21 mouse cellular contexts compared by ENCODE assay signal in genomic region chr5:65145499-65146101, GRCm38 (mm10). TPM values are rescaled to one million over a fixed set of nuclear protein-coding genes. Genes with fewer than 3 reads are reported as not detected.
DNase-seq lines count a peak whose midpoint lies in the region; ATAC-seq lines count a peak whose summit lies in the region.
"Had no signal": no experiment of that assay in that cellular context is flagged by ENCODE, and none has a peak within 500 bp of the region (broad histone marks: within the 10 kb centered on the region; RNA-seq: fewer than 3 reads in every experiment).

No protein-coding gene starts in this region.

- no peak overlapping the region for H3K4me3 ChIP-seq in forebrain, embryonic 13.5 days
- no peak overlapping the region for H3K4me3 ChIP-seq in forebrain, embryonic 10.5 days
- no peak overlapping the region for H3K4me3 ChIP-seq in hindbrain, embryonic 13.5 days
- no peak overlapping the region for H3K4me3 ChIP-seq in hindbrain, embryonic 10.5 days
- no peak overlapping the region for H3K4me3 ChIP-seq in midbrain, embryonic 14.5 days (replicated peaks; ENCODE audit: low read depth, low read length)
- H3K4me3 ChIP-seq in midbrain, embryonic 10.5 days = no peak overlapping the region
- H3K4me3 ChIP-seq: embryonic facial prominence, embryonic 12.5 days; heart, adult 2 months; heart, embryonic 15.5 days; intestine, embryonic 15.5 days had no signal

- H3K4me2 ChIP-seq in forebrain, embryonic 13.5 days = no peak overlapping the region
- no peak overlapping the region for H3K4me2 ChIP-seq in hindbrain, embryonic 13.5 days
- H3K4me2 ChIP-seq in midbrain, embryonic 14.5 days (ENCODE audit: low read length) = no peak overlapping the region
- H3K4me2 ChIP-seq: embryonic facial prominence, embryonic 12.5 days; heart, embryonic 11.5 days; heart, embryonic 15.5 days; intestine, embryonic 15.5 days had no signal

- peaks cover 80% of the 10 kb centered on the region for H3K36me3 ChIP-seq in forebrain, embryonic 13.5 days (ENCODE audit: poor library complexity, severe bottlenecking)
- H3K36me3 ChIP-seq in forebrain, embryonic 10.5 days (replicated peaks) = peaks cover 78% of the 10 kb centered on the region
- H3K36me3 ChIP-seq in hindbrain, embryonic 13.5 days = peaks cover 66% of the 10 kb centered on the region
- peaks cover 71% of the 10 kb centered on the region for H3K36me3 ChIP-seq in hindbrain, embryonic 10.5 days
- H3K36me3 ChIP-seq in midbrain, embryonic 14.5 days (ENCODE audit: control insufficient read depth, insufficient read depth, low read length) = peaks cover 69% of the 10 kb centered on the region
- peaks cover 39% of the 10 kb centered on the region for H3K36me3 ChIP-seq in midbrain, embryonic 10.5 days
- H3K36me3 ChIP-seq: G1E had no signal

- H3K9me3 ChIP-seq in forebrain, embryonic 13.5 days (replicated peaks) = no peaks in the 10 kb centered on the region
- H3K9me3 ChIP-seq in forebrain, embryonic 10.5 days = no peaks in the 10 kb centered on the region
- H3K9me3 ChIP-seq in hindbrain, embryonic 13.5 days = no peaks in the 10 kb centered on the region
- no peaks in the 10 kb centered on the region for H3K9me3 ChIP-seq in hindbrain, embryonic 10.5 days
- H3K9me3 ChIP-seq in midbrain, embryonic 14.5 days (ENCODE audit: control insufficient read depth, low read length) = no peaks in the 10 kb centered on the region
- H3K9me3 ChIP-seq in midbrain, embryonic 10.5 days (replicated peaks) = no peaks in the 10 kb centered on the region
- H3K9me3 ChIP-seq: embryonic facial prominence, embryonic 12.5 days; G1E; heart, embryonic 15.5 days; intestine, embryonic 15.5 days had no signal

- H3K27me3 ChIP-seq in forebrain, embryonic 13.5 days = no peaks in the 10 kb centered on the region
- no peaks in the 10 kb centered on the region for H3K27me3 ChIP-seq in forebrain, embryonic 10.5 days (ENCODE audit: poor library complexity, severe bottlenecking)
- H3K27me3 ChIP-seq in hindbrain, embryonic 13.5 days = no peaks in the 10 kb centered on the region
- H3K27me3 ChIP-seq in hindbrain, embryonic 10.5 days (ENCODE audit: insufficient read depth, poor library complexity, severe bottlenecking) = no peaks in the 10 kb centered on the region
- no peaks in the 10 kb centered on the region for H3K27me3 ChIP-seq in midbrain, embryonic 14.5 days (ENCODE audit: control insufficient read depth, insufficient read depth, low read length)
- no peaks in the 10 kb centered on the region for H3K27me3 ChIP-seq in midbrain, embryonic 10.5 days (ENCODE audit: low read depth, poor library complexity, severe bottlenecking)
- H3K27me3 ChIP-seq: embryonic facial prominence, embryonic 12.5 days; heart, embryonic 15.5 days; intestine, embryonic 15.5 days had no signal

- ATAC-seq in forebrain, embryonic 13.5 days = 0 out of 2 replicates have a peak, but pooled peaks have one; percentile 38
- no peak for ATAC-seq in hindbrain, embryonic 13.5 days (ENCODE audit: low FRiP score)
- ATAC-seq in midbrain, embryonic 14.5 days (ENCODE audit: low FRiP score, low TSS enrichment) = no peak
- ATAC-seq: CD4-positive, CD25-positive, alpha-beta regulatory T cell, adult 4 months; intestine, embryonic 15.5 days had no signal

- WGBS in forebrain, embryonic 13.5 days = 78% methylated on average over 9 of the region's 9 CpGs
- 91% methylated on average over 9 of the region's 9 CpGs for WGBS in forebrain, embryonic 10.5 days
- WGBS in hindbrain, embryonic 13.5 days = 81% methylated on average over 9 of the region's 9 CpGs
- 94% methylated on average over 9 of the region's 9 CpGs for WGBS in hindbrain, embryonic 10.5 days
- WGBS in midbrain, embryonic 14.5 days = 80% methylated on average over 9 of the region's 9 CpGs
- WGBS in midbrain, embryonic 10.5 days = 90% methylated on average over 9 of the region's 9 CpGs

- no peak overlapping the region for H3K9ac ChIP-seq in forebrain, embryonic 13.5 days
- H3K9ac ChIP-seq in hindbrain, embryonic 13.5 days = no peak overlapping the region
- no peak overlapping the region for H3K9ac ChIP-seq in midbrain, embryonic 14.5 days (replicated peaks; ENCODE audit: low read length)
- H3K9ac ChIP-seq: embryonic facial prominence, embryonic 12.5 days; heart, embryonic 15.5 days; intestine, embryonic 15.5 days had no signal

- H3K4me1 ChIP-seq in forebrain, embryonic 13.5 days = no peaks in the 10 kb centered on the region
- no peaks in the 10 kb centered on the region for H3K4me1 ChIP-seq in forebrain, embryonic 10.5 days
- H3K4me1 ChIP-seq in hindbrain, embryonic 13.5 days (replicated peaks) = peaks cover 3% of the 10 kb centered on the region; the same call in 1 of the 2 replicates
- no peaks in the 10 kb centered on the region for H3K4me1 ChIP-seq in hindbrain, embryonic 10.5 days (replicated peaks)
- H3K4me1 ChIP-seq in midbrain, embryonic 14.5 days (ENCODE audit: control insufficient read depth, insufficient read depth, low read length) = no peaks in the 10 kb centered on the region
- no peaks in the 10 kb centered on the region for H3K4me1 ChIP-seq in midbrain, embryonic 10.5 days
- H3K4me1 ChIP-seq: embryonic facial prominence, embryonic 12.5 days; heart, embryonic 15.5 days; intestine, embryonic 15.5 days had no signal

- H3K27ac ChIP-seq in forebrain, embryonic 13.5 days = 0 out of 2 replicates have a peak overlapping the region, but pooled peaks have one; percentile 3
- H3K27ac ChIP-seq in forebrain, embryonic 10.5 days = no peak overlapping the region
- H3K27ac ChIP-seq in hindbrain, embryonic 13.5 days = 0 out of 2 replicates have a peak overlapping the region, but pooled peaks have one; percentile 36
- no peak overlapping the region for H3K27ac ChIP-seq in hindbrain, embryonic 10.5 days
- peak overlapping the region; percentile 41; the same call in 1 of the 2 replicates for H3K27ac ChIP-seq in midbrain, embryonic 14.5 days (replicated peaks; ENCODE audit: low read depth, low read length)
- no peak overlapping the region for H3K27ac ChIP-seq in midbrain, embryonic 10.5 days (replicated peaks)
- H3K27ac ChIP-seq: embryonic facial prominence, embryonic 12.5 days; heart, adult 2 months; heart, embryonic 15.5 days; intestine, embryonic 15.5 days had no signal

- DNase-seq in forebrain, embryonic 10.5 days (ENCODE audit: extremely low spot score, low spot score) = no peak
- no peak for DNase-seq in hindbrain, embryonic 10.5 days (ENCODE audit: low spot score)
- no peak for DNase-seq in midbrain, embryonic 14.5 days
- DNase-seq in midbrain, embryonic 10.5 days (ENCODE audit: low spot score) = no peak
- no peak for DNase-seq in thymus, postnatal 25 days
- DNase-seq: adrenal gland, adult 8-10 months; adrenal gland, postnatal 36 days; B cell, adult 2 months; cerebellum, adult 11 months; cerebellum, adult 9-10 months; cerebellum, postnatal 25 days; gastrocnemius, postnatal 10 days; heart, adult 2 months had no signal

RNA-seq across cellular contexts. Expression of gene Klhl5, which starts 38.3 kb away (rescaled TPM):
- 51.7 and 53.4 TPM in 2 replicates for polyA plus RNA-seq in forebrain, embryonic 13.5 days (2015; fragmentation: Nextera tagmentation; extraction: Ambion mirVana)
- 21.5 and 21.8 TPM in 2 replicates for polyA plus RNA-seq in forebrain, embryonic 10.5 days (2016; fragmentation: Nextera tagmentation; extraction: Ambion mirVana)
- 42.8 and 52.3 TPM in 2 replicates for polyA plus RNA-seq in hindbrain, embryonic 13.5 days (2015; fragmentation: Nextera tagmentation; extraction: Ambion mirVana)
- 15.7 and 18.9 TPM in 2 replicates for polyA plus RNA-seq in hindbrain, embryonic 10.5 days (2016; fragmentation: Nextera tagmentation; extraction: Ambion mirVana)
- polyA plus RNA-seq in midbrain, embryonic 14.5 days (2014; fragmentation: Nextera tagmentation; extraction: Ambion mirVana) = 41.3 and 49.2 TPM in 2 replicates
- 14.5 and 17.1 TPM in 2 replicates for polyA plus RNA-seq in midbrain, embryonic 10.5 days (2016; fragmentation: Nextera tagmentation; extraction: Ambion mirVana)

RNA-seq across cellular contexts. Expression of gene Tmem156, which starts 53.7 kb away (rescaled TPM):
- not detected in 2 replicates for polyA plus RNA-seq in forebrain, embryonic 13.5 days (2015; fragmentation: Nextera tagmentation; extraction: Ambion mirVana)
- not detected in 2 replicates for polyA plus RNA-seq in forebrain, embryonic 10.5 days (2016; fragmentation: Nextera tagmentation; extraction: Ambion mirVana)
- polyA plus RNA-seq in hindbrain, embryonic 13.5 days (2015; fragmentation: Nextera tagmentation; extraction: Ambion mirVana) = 0.19 TPM in 1 of 2 replicates, not detected in the other
- polyA plus RNA-seq in hindbrain, embryonic 10.5 days (2016; fragmentation: Nextera tagmentation; extraction: Ambion mirVana) = not detected in 2 replicates
- polyA plus RNA-seq in midbrain, embryonic 14.5 days (2014; fragmentation: Nextera tagmentation; extraction: Ambion mirVana) = not detected in 2 replicates
- polyA plus RNA-seq in midbrain, embryonic 10.5 days (2016; fragmentation: Nextera tagmentation; extraction: Ambion mirVana) = 0.15 TPM in 1 of 2 replicates, not detected in the other
- polyA plus RNA-seq: embryonic facial prominence, embryonic 12.5 days; G1E; heart, adult 2 months; heart, embryonic 11.5 days; heart, embryonic 15.5 days had no signal

RNA-seq across cellular contexts. Expression of gene Wdr19, which starts 53.9 kb away (rescaled TPM):
- polyA plus RNA-seq in forebrain, embryonic 13.5 days (2015; fragmentation: Nextera tagmentation; extraction: Ambion mirVana) = 10.4 and 12.6 TPM in 2 replicates
- polyA plus RNA-seq in forebrain, embryonic 10.5 days (2016; fragmentation: Nextera tagmentation; extraction: Ambion mirVana) = 12.8 and 13.7 TPM in 2 replicates
- polyA plus RNA-seq in hindbrain, embryonic 13.5 days (2015; fragmentation: Nextera tagmentation; extraction: Ambion mirVana) = 12.2 and 12.3 TPM in 2 replicates
- polyA plus RNA-seq in hindbrain, embryonic 10.5 days (2016; fragmentation: Nextera tagmentation; extraction: Ambion mirVana) = 12.4 and 12.9 TPM in 2 replicates
- 11.3 and 18.3 TPM in 2 replicates for polyA plus RNA-seq in midbrain, embryonic 14.5 days (2014; fragmentation: Nextera tagmentation; extraction: Ambion mirVana)
- polyA plus RNA-seq in midbrain, embryonic 10.5 days (2016; fragmentation: Nextera tagmentation; extraction: Ambion mirVana) = 12.4 and 12.7 TPM in 2 replicates

Comparison
In these comparisons a context has a peak if more than half of its experiments do, and no peak if none do; other contexts are left out.
1. H3K27ac ChIP-seq: peak in forebrain, embryonic 13.5 days (single experiment), hindbrain, embryonic 13.5 days (single experiment) and midbrain, embryonic 14.5 days (single experiment); none in forebrain, embryonic 10.5 days (single experiment), hindbrain, embryonic 10.5 days (single experiment) and midbrain, embryonic 10.5 days (single experiment).